Mouse (Mus musculus) thymus, adult 2 months (tissue): Measurements from ENCODE around the gene Igdcc4.

Experiments used
- CTCF ChIP-seq: fragments of 200-500 bp; IDR thresholded peaks from 2 replicates; pipeline ENCODE4 v1.5.1; 2012; ENCODE audit warnings: mild to moderate bottlenecking, control low read depth, low read length, moderate library complexity, borderline replicate concordance; ENCODE audit not compliant: control insufficient read depth, poor library complexity, insufficient read depth; ENCODE audit errors: extremely low read depth
- POLR2A ChIP-seq: fragments of 200-500 bp; IDR thresholded peaks from 2 replicates; pipeline ENCODE4 v1.6.1; 2012; ENCODE audit warnings: mild to moderate bottlenecking, low read length, control low read depth, moderate library complexity; ENCODE audit not compliant: control insufficient read depth, poor library complexity, insufficient read depth; ENCODE audit errors: extremely low read depth

GRCm38 (mm10) chr9:65086801-65087200 lies 14.5 kb upstream of the Igdcc4 start:
- TF ChIP-seq POLR2A (no peak), CTCF (no peak)
